In genomic region chr6:121064356-121065015, GRCm38 (mm10) we compare ENCODE assay signal across 7 mouse cellular contexts.
DNase-seq lines count a peak whose midpoint lies in the region; ATAC-seq lines count a peak whose summit lies in the region.

No protein-coding gene starts in this region.

- no peaks in the 10 kb centered on the region for H3K27me3 ChIP-seq in forebrain, embryonic 13.5 days
- no peaks in the 10 kb centered on the region for H3K27me3 ChIP-seq in midbrain, embryonic 16.5 days (ENCODE audit: control insufficient read depth, insufficient read depth, low read depth, low read length)

- peak; percentile 48 to 50 for DNase-seq in right cerebral cortex, adult 2 months (ENCODE audit: low spot score in 2 of 2)
- DNase-seq in right cerebral cortex, postnatal 4 days, result no peak
- DNase-seq in kidney, postnatal 14 days, result peak; percentile 64
- no peak for DNase-seq in gastrocnemius, postnatal 25 days
- DNase-seq in testis, postnatal 14 days (ENCODE audit: low spot score), result no peak

- no peaks in the 10 kb centered on the region for H3K9me3 ChIP-seq in forebrain, embryonic 13.5 days (replicated peaks)
- no peaks in the 10 kb centered on the region for H3K9me3 ChIP-seq in midbrain, embryonic 16.5 days (replicated peaks; ENCODE audit: control insufficient read depth, low read length, poor library complexity, severe bottlenecking)

- WGBS in forebrain, embryonic 13.5 days, result 20% methylated on average over 17 of the region's 17 CpGs
- 22% methylated on average over 17 of the region's 17 CpGs for WGBS in midbrain, embryonic 16.5 days

- ATAC-seq in forebrain, embryonic 13.5 days, result peak; percentile 91
- ATAC-seq in midbrain, embryonic 16.5 days, result peak; percentile 94

- peak overlapping the region; percentile 87 for H3K27ac ChIP-seq in forebrain, embryonic 13.5 days
- peak overlapping the region; percentile 99 for H3K27ac ChIP-seq in midbrain, embryonic 16.5 days (ENCODE audit: low read length)

- H3K4me2 ChIP-seq in forebrain, embryonic 13.5 days, result peak overlapping the region; percentile 43
- peak overlapping the region; percentile 59 for H3K4me2 ChIP-seq in midbrain, embryonic 16.5 days (ENCODE audit: low read length)

- H3K4me3 ChIP-seq in forebrain, embryonic 13.5 days, result peak overlapping the region; percentile 14
- peak overlapping the region; percentile 35 for H3K4me3 ChIP-seq in midbrain, embryonic 16.5 days (ENCODE audit: low read depth, low read length)

- H3K9ac ChIP-seq in forebrain, embryonic 13.5 days, result peak overlapping the region; percentile 45
- H3K9ac ChIP-seq in midbrain, embryonic 16.5 days (ENCODE audit: low read depth, low read length), result peak overlapping the region; percentile 76

- peaks cover 46% of the 10 kb centered on the region for H3K4me1 ChIP-seq in forebrain, embryonic 13.5 days
- peaks cover 40% of the 10 kb centered on the region for H3K4me1 ChIP-seq in midbrain, embryonic 16.5 days (ENCODE audit: control insufficient read depth, insufficient read depth, low read length)

- H3K36me3 ChIP-seq in forebrain, embryonic 13.5 days (ENCODE audit: poor library complexity, severe bottlenecking), result no peaks in the 10 kb centered on the region
- H3K36me3 ChIP-seq in midbrain, embryonic 16.5 days (ENCODE audit: control insufficient read depth, insufficient read depth, low read length), result no peaks in the 10 kb centered on the region

Comparison
In these comparisons a context has a peak if more than half of its experiments do, and no peak if none do; other contexts are left out.
1. DNase-seq: peak in right cerebral cortex, adult 2 months (2 of 2) and kidney, postnatal 14 days (single experiment); none in right cerebral cortex, postnatal 4 days (single experiment), gastrocnemius, postnatal 25 days (single experiment) and testis, postnatal 14 days (single experiment).